Mouse (Mus musculus) forebrain, postnatal 0 days (tissue): ENCODE data around the gene Pepd. TPM values are rescaled to one million over a fixed set of nuclear protein-coding genes. Genes with fewer than 3 reads are reported as not detected.

Experiments used
- ATAC-seq: fragments of 200-750 bp; cut with Nextera tagmentation; 2 replicates; pipeline ENCODE4 v1.8.0; 2017; ENCODE audit warnings: mild to moderate bottlenecking, moderate library complexity
- DNase-seq: peaks from one replicate; pipeline ENCODE4 v3.0.0-alpha.2; 2015
- H3K27ac ChIP-seq: fragments of 300-500 bp; sonication (generic); 2 replicates; pipeline ENCODE4 v1.5.1; 2014; ENCODE audit warnings: low read depth, mild to moderate bottlenecking, antibody characterized with exemption, low read length, moderate library complexity, mixed read lengths
- H3K27me3 ChIP-seq: fragments of 300-500 bp; sonication (generic); 2 replicates; pipeline ENCODE4 v1.6.1; 2014; ENCODE audit warnings: mild to moderate bottlenecking, low read length, mixed read lengths; ENCODE audit not compliant: insufficient read depth
- H3K36me3 ChIP-seq: fragments of 300-500 bp; sonication (generic); 2 replicates; pipeline ENCODE4 v1.6.1; 2014; ENCODE audit warnings: mild to moderate bottlenecking, moderate library complexity; ENCODE audit not compliant: insufficient read depth
- H3K4me1 ChIP-seq: fragments of 300-500 bp; sonication (generic); 2 replicates; pipeline ENCODE4 v1.6.1; 2014; ENCODE audit warnings: antibody characterized with exemption; ENCODE audit not compliant: insufficient read depth
- H3K4me2 ChIP-seq: fragments of 300-500 bp; sonication (generic); 2 replicates; pipeline ENCODE4 v1.6.1; 2014; ENCODE audit warnings: low read depth, mild to moderate bottlenecking, moderate library complexity
- H3K4me3 ChIP-seq: fragments of 300-500 bp; sonication (generic); 2 replicates; pipeline ENCODE4 v1.5.1; 2014; ENCODE audit warnings: low read depth, low read length, mixed read lengths
- H3K9ac ChIP-seq: fragments of 300-500 bp; sonication (generic); 2 replicates; pipeline ENCODE4 v1.6.1; 2014; ENCODE audit warnings: mild to moderate bottlenecking
- H3K9me3 ChIP-seq: fragments of 300-500 bp; sonication (generic); 2 replicates; pipeline ENCODE4 v1.6.1; 2016; ENCODE audit warnings: low read length
- CTCF ChIP-seq: sonication (generic); IDR thresholded peaks from 2 replicates; pipeline ENCODE4 v1.5.1; 2016; ENCODE audit warnings: antibody characterized with exemption, control low read depth, low read depth
- WGBS: fragments of 180-500 bp; shearing (Covaris S2); extraction: QIAGEN DNeasy Blood & Tissue Kit; methylation state at CpG from one replicate; pipeline ENCODE4 v1.1.7; 2014; 5-methylcytosine and 5-hydroxymethylcytosine counted together
- polyA plus RNA-seq: library from polyadenylated mRNA; unstranded; fragments of >200 nt; fragmentation: Nextera tagmentation; extraction: Ambion mirVana; gene quantifications from 2 replicates; pipeline ENCODE4 v1.2.1, GENCODE M21; 2015
- total RNA-seq: library from RNA; depleted of rRNA; stranded (reverse); fragments of >200 nt; gene quantifications from 2 replicates; pipeline ENCODE4 v1.2.3, GENCODE M21; 2014

The Pepd gene
- total and polyA plus RNA-seq, 2 experiments from 2014 or later, result 41.2 to 60.4 TPM

GRCm38 (mm10) chr7:35043266-35043817, 131.2 kb downstream of the Pepd start:
- no peak for TF ChIP-seq CTCF
- H3K9ac ChIP-seq, result no peak overlapping the region
- ATAC-seq (no peak), DNase-seq (no peak)
- no peaks in the 10 kb centered on the region for H3K27me3 ChIP-seq
- peaks cover 39% of the 10 kb centered on the region for H3K36me3 ChIP-seq
- H3K27ac ChIP-seq, result no peak overlapping the region
- no peak overlapping the region for H3K4me2 ChIP-seq
- WGBS, result 91% methylated on average over 10 of the region's 10 CpGs
- no peaks in the 10 kb centered on the region for H3K4me1 ChIP-seq
- H3K9me3 ChIP-seq, result no peaks in the 10 kb centered on the region
- no peak overlapping the region for H3K4me3 ChIP-seq

- H3K4me1 ChIP-seq, result no peaks in the 10 kb centered on the region
- H3K4me3 ChIP-seq, result no peak overlapping the region
- no peaks in the 10 kb centered on the region for H3K9me3 ChIP-seq
- no peak overlapping the region for H3K27ac ChIP-seq
- WGBS, result 89% methylated on average over 2 of the region's 2 CpGs
- DNase-seq, result no peak
- H3K36me3 ChIP-seq, result peaks cover 40% of the 10 kb centered on the region
- no peaks in the 10 kb centered on the region for H3K27me3 ChIP-seq
- no peak overlapping the region for H3K9ac ChIP-seq
- ATAC-seq, result no peak
- no peak for TF ChIP-seq CTCF
- no peak overlapping the region for H3K4me2 ChIP-seq
Measured at GRCm38 (mm10) chr7:35044719-35045118, 132.5 kb downstream of the Pepd start.

- Histone ChIP-seq H3K9me3 (no peaks in the 10 kb centered on the region), H3K9ac (no peak overlapping the region), H3K27me3 (no peaks in the 10 kb centered on the region), H3K4me3 (no peak overlapping the region), H3K27ac (no peak overlapping the region), H3K36me3 (peaks cover 46% of the 10 kb centered on the region), H3K4me1 (no peaks in the 10 kb centered on the region), H3K4me2 (no peak overlapping the region)
- no peak for DNase-seq
- WGBS, result 95% methylated on average over 4 of the region's 4 CpGs
- no peak for TF ChIP-seq CTCF
- no peak for ATAC-seq
Measured at GRCm38 (mm10) chr7:35046091-35046490, 133.9 kb downstream of the Pepd start.

GRCm38 (mm10) chr7:35050540-35050939, 138.4 kb downstream of the Pepd start:
- Histone ChIP-seq H3K36me3 (peaks cover 28% of the 10 kb centered on the region), H3K4me2 (no peak overlapping the region), H3K27ac (no peak overlapping the region), H3K9ac (no peak overlapping the region), H3K4me1 (peaks cover 8% of the 10 kb centered on the region), H3K9me3 (no peaks in the 10 kb centered on the region), H3K4me3 (no peak overlapping the region), H3K27me3 (no peaks in the 10 kb centered on the region)
- TF ChIP-seq CTCF, result no peak
- DNase-seq (no peak), ATAC-seq (no peak)
- 74% methylated on average over 12 of the region's 12 CpGs for WGBS

GRCm38 (mm10) chr7:35053161-35053560, 141.0 kb downstream of the Pepd start:
- Histone ChIP-seq H3K4me3 (no peak overlapping the region), H3K27ac (no peak overlapping the region), H3K4me2 (no peak overlapping the region), H3K27me3 (no peaks in the 10 kb centered on the region), H3K36me3 (peaks cover 11% of the 10 kb centered on the region; the same call in 1 of the 2 replicates), H3K4me1 (peaks cover 8% of the 10 kb centered on the region), H3K9me3 (no peaks in the 10 kb centered on the region), H3K9ac (no peak overlapping the region)
- ATAC-seq (no peak), DNase-seq (no peak)
- WGBS, result 60% methylated on average over 3 of the region's 3 CpGs
- TF ChIP-seq CTCF, result no peak

- Histone ChIP-seq H3K36me3 (peaks cover 10% of the 10 kb centered on the region; the same call in 1 of the 2 replicates), H3K4me2 (no peak overlapping the region), H3K9ac (no peak overlapping the region), H3K4me1 (peaks cover 8% of the 10 kb centered on the region), H3K4me3 (no peak overlapping the region), H3K27ac (no peak overlapping the region), H3K27me3 (no peaks in the 10 kb centered on the region), H3K9me3 (no peaks in the 10 kb centered on the region)
- DNase-seq (no peak), ATAC-seq (no peak)
- 83% methylated on average over 1 of the region's 1 CpGs for WGBS
- no peak for TF ChIP-seq CTCF
Measured at GRCm38 (mm10) chr7:35054286-35054685, 142.1 kb downstream of the Pepd start.

GRCm38 (mm10) chr7:35054977-35055618, 142.9 kb downstream of the Pepd start:
- no peaks in the 10 kb centered on the region for H3K27me3 ChIP-seq
- no peak overlapping the region for H3K27ac ChIP-seq
- no peak for TF ChIP-seq CTCF
- H3K9ac ChIP-seq, result peak overlapping the region; percentile 85
- H3K9me3 ChIP-seq, result no peaks in the 10 kb centered on the region
- WGBS, result 49% methylated on average over 2 of the region's 2 CpGs
- peaks cover 8% of the 10 kb centered on the region for H3K4me1 ChIP-seq
- ATAC-seq, result no peak
- H3K4me2 ChIP-seq, result peak overlapping the region; percentile 88
- no peak for DNase-seq
- peak overlapping the region; percentile 95 for H3K4me3 ChIP-seq
- H3K36me3 ChIP-seq, result peaks cover 6% of the 10 kb centered on the region; the same call in 1 of the 2 replicates
